Mouse (Mus musculus) cerebral cortex, adult 2 months (tissue): Measurements from ENCODE around the gene Eif1b.

Experiments used
- WGBS: fragments of 180-500 bp; shearing (Covaris S2); methylation state at CpG from one replicate; pipeline ENCODE4 v1.1.7; 2018; 5-methylcytosine and 5-hydroxymethylcytosine counted together

The Eif1b gene

DNA sequence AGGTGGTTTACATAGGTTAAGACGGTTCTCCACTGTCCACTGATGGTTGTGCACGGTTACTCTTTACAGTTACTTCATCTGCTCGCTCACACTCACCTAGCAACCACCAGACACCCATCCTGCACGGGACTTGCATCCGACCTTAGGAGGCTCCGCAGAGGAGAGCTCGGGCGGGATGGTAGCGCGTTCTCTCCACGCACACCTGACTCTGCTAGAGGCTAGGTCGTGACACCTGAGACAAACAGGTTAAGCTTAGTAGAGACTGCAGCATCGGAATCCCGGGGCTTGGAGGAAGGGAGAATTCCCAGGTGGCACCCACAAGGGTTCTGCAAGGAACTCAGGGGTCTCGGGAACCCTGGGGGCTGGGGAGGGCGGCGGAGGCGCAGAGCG is at the start of gene Eif1b:
Eif1b (plus strand) TSS at position 223 of the 390 bp plus-strand sequence.
- WGBS, result 2% methylated on average over 19 of the region's 19 CpGs

DNA sequence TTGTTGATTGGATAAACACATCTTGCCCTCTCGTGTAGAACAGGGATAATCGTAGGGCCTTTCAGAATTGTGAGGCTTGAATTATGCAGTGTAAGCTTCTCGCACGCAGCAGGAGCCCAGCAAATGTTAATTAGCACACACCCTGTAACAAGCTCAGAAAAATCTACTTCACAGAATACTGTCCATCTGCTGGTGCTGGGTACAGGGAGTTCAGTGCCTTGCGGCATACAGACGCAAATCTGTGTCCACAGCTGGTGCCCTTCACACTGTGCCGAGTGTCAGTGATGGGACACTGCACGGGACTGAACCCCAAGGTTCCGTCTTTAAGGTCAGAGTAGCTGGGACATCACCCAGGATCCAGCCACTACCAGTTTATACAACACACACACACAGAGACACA is 47.4 kb upstream of the Eif1b start:
- 30% methylated on average over 9 of the region's 9 CpGs for WGBS

DNA sequence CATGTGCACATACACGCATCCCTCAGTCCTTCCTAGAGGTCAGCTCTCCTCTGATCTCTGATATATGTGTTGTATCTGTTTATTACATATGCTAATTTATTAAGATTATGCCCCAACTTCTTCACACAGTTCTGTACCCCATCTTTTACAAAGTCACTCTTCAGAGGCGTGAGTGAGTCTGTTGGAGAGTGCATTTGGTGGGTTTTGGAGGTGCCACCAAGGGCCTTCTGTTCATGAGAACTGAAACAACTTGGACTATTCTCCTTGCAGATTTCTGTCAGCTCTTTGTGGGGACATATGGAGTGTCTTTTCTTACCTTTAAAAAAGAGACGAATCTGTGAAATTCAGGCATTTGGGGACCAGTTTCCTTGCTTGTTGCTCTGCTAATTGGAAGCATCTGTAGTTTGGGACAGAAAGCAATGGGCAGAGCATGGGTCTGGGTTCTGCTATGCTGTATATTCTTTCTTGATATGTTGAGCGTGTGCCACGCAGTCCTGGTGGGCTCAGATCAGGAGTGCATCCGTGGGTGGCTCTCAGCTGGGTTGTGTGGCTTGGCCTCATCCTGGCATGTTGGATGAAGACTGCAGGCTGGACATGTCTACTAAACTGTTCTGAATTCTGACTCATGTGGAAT is 42.2 kb upstream of the Eif1b start:
- WGBS, result 48% methylated on average over 6 of the region's 6 CpGs

GRCm38 (mm10) chr9:120455768-120456655 is 36.0 kb upstream of the Eif1b start:
- WGBS, result 25% methylated on average over 9 of the region's 9 CpGs

DNA sequence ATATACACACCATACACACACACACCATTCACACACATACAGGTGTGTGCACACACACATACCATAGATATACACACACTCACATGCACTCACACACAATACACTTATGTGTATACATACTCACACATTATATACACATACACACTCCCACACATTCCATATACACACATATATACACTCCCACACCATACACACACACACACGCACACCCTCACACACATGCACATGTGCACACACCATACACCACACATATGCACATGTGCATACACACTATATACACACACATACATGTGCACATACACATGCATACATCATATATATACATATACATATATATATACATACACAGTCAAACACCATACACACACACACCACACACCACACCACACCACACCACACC is 21.6 kb upstream of the Eif1b start:
- WGBS, result 98% methylated on average over 1 of the region's 1 CpGs

- 81% methylated on average over 3 of the region's 3 CpGs for WGBS
Measured at GRCm38 (mm10) chr9:120481644-120482043, 10.4 kb upstream of the Eif1b start.

GRCm38 (mm10) chr9:120482382-120482781 is 9.7 kb upstream of the Eif1b start:
- 75% methylated on average over 4 of the region's 4 CpGs for WGBS

GRCm38 (mm10) chr9:120483101-120483500 is 8.9 kb upstream of the Eif1b start:
- WGBS, result 40% methylated on average over 8 of the region's 8 CpGs

DNA sequence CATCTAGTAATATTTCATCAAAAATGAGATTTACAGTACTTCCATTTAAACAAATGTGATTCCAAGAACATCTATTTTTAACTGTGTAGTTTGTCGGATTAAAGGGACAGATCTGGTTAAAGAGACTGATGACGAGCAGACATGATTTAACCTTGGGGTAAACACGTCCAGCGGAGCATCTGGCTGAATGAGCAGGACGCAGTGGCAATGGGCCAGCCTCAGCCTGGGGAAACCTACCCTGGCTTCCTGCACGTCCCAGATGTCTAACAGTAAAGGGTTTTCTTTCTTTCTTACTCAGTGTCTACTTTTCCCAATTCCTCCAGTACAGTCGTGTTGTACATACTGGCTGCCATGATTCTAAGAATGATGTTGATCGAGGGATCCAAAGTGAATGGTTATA is 5.0 kb upstream of the Eif1b start:
- WGBS, result 49% methylated on average over 8 of the region's 8 CpGs

- 63% methylated on average over 3 of the region's 3 CpGs for WGBS
Measured at GRCm38 (mm10) chr9:120491509-120491908, 523 bp upstream of the Eif1b start.

GRCm38 (mm10) chr9:120492400-120493351 is 644 bp downstream of the Eif1b start:
- under 1% methylated on average over 95 of the region's 97 CpGs for WGBS

- 24% methylated on average over 12 of the region's 12 CpGs for WGBS
Measured at GRCm38 (mm10) chr9:120493781-120494180, 1.7 kb downstream of the Eif1b start.

DNA sequence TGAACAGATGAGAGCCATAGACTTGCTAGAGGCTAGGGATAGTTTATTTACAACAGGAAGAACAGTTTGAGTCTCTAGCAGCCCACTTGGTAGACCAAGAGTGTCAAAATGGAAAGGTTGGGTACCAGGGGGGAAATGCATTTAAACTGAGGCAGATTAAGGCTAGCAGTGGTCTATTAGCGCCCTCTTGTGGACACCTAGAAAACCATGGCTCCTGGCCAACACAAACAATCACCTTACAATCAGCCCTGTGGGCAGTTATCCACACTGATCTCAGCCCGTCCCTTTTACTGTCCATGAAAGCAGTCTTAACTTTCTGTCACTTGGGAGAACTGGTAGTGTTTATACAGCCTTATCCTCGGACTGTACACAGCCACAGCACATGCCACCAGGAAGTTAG is 4.7 kb downstream of the Eif1b start:
- WGBS, result 3% methylated on average over 3 of the region's 3 CpGs

DNA sequence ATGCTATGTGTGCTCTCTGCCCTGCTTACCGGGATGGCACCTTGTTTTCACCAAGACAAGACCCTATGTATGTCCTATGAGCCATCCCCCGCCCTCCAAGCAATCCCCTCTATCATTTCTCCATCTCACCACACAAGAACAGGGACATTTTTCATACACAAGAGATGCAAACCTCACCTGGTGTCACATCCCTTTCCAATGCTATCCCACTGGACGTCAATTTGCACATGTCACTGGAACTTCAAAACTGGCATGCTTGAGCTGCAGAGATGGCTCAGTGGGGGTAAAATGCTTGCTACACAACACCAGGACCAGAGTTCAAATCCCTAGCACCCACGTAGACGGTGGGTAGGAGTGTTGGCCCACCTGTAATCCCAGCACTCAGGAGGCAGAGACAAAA is 6.0 kb downstream of the Eif1b start:
- WGBS, result 83% methylated on average over 5 of the region's 5 CpGs

- WGBS, result 39% methylated on average over 10 of the region's 10 CpGs
Measured at GRCm38 (mm10) chr9:120501191-120501902, 9.3 kb downstream of the Eif1b start.

DNA sequence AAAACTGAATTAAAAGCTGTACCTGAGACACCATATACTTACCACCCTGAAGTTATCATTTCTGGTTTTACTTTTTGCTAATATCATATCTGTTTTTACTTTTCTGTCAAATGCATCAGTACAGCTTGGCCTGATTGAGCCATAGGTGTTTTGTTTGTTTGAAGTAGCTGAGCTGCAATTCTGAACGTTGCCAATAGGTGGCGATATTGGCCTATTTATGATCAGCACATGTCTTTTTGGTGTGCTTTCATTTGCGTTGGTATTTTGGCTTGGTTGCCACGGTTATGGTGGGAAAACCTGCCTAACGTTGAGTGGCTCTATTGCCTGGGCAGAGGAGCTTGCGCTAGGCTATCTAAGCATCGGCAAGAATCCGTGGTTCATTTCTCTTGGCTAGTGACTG is 10.0 kb downstream of the Eif1b start:
- 4% methylated on average over 8 of the region's 8 CpGs for WGBS

GRCm38 (mm10) chr9:120504423-120504822 is 12.4 kb downstream of the Eif1b start:
- WGBS, result 76% methylated on average over 2 of the region's 2 CpGs

DNA sequence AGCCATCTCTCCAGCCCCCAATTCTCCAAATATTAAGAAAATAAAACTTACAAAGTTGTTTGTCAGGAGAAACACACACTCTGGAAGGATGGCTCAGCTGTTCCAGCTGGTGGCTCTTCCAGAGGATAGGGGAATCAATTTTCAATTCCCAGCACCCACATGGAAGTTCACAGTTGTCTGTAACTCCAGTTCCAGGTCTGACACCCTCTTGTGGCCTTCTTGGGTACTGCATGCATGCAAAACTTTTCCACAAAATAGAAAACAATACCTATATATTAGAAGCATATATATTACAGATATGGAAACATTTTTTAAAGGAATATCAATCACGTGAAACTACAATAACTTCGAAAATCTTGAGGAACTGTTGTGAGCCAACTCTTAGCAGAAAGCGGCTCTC is 19.7 kb downstream of the Eif1b start:
- WGBS, result 75% methylated on average over 3 of the region's 3 CpGs

DNA sequence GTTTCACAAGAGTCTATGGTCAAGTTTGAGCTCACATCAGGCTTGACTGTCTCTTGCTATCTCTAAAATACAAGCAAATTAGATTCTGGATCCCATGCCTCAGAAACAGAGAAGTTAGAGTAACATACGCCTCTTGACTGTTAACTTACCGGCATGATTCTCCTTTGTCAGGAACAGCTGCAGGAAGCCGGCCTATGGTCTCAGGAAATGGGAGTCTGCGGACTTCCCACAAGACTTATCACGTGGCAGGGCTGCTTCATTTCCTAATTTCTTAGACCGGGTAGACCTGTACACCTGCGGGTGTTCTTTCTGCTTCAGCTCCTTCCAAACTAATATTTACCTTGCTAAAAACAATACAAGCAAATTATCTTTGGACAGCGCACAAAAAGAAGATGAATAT is 24.7 kb downstream of the Eif1b start:
- WGBS, result 74% methylated on average over 8 of the region's 8 CpGs

- WGBS, result 73% methylated on average over 3 of the region's 3 CpGs
Measured at GRCm38 (mm10) chr9:120518946-120519345, 26.9 kb downstream of the Eif1b start.

GRCm38 (mm10) chr9:120519469-120520125 is 27.6 kb downstream of the Eif1b start:
- WGBS, result 41% methylated on average over 19 of the region's 19 CpGs
